Mouse (Mus musculus): ENCODE measurements around the gene Lmbr1. TPM values are rescaled to one million over a fixed set of nuclear protein-coding genes. Genes with fewer than 3 reads are reported as not detected.

The Lmbr1 gene
- total and polyA plus RNA-seq, 3 experiments = not detected

DNA sequence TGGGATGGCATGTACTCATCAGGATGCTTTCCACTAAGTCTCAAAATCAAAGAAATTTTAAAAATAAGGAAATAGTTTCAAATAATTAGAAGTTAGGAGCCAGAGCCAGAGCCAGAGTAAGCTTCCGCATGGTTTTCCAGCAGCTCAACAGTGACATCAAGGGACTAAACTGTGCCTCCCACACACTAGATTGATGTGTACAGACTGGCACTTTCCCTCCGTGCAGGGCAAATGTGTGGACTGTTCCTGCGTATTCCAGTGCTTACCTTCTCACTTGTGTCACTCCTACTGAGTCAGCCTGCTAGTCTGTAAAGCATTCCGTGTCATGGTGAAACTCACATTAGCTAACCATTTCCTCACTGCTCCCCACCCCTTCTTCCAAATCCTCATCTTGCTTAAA, 107.3 kb downstream of the Lmbr1 start:
- DNase-seq (ENCODE audit: extremely low read depth) = no peak
- no peaks in the 10 kb centered on the region for H3K4me1 ChIP-seq (ENCODE audit: control insufficient read depth in 1 of 2, insufficient read depth in 2 of 2)
- no peaks in the 10 kb centered on the region for H3K27me3 ChIP-seq (replicated peaks)
- no peak overlapping the region for H3K4me2 ChIP-seq (ENCODE audit: insufficient read depth, low read depth, poor library complexity, severe bottlenecking)
- no peaks in the 10 kb centered on the region for H3K79me2 ChIP-seq (replicated peaks; ENCODE audit: control insufficient read depth, extremely low read depth, insufficient read depth, poor library complexity, severe bottlenecking)
- in situ Hi-C loops (cut with MboI; ENCODE audit: low pct_ligation_motif_present, low pct_unique_long_range_greater_than_20kb, low sequenced_read_pairs) = no loop called here
- no peaks in the 10 kb centered on the region for H3K36me3 ChIP-seq (replicated peaks in 1 of 2; ENCODE audit: control insufficient read depth in 1 of 2, insufficient read depth in 1 of 2, low read length in 1 of 2)
- H3K9ac ChIP-seq (ENCODE audit: insufficient read depth, low read depth) = no peak overlapping the region
- no peaks in the 10 kb centered on the region for H3K9me3 ChIP-seq (replicated peaks; ENCODE audit: low read length)
- dilution Hi-C loops (cut with MboI; ENCODE audit: extremely low pct_ligation_motif_present, extremely low pct_unique_long_range_greater_than_20kb, low sequenced_read_pairs) = no loop called here
- no peak overlapping the region for H3K27ac ChIP-seq (ENCODE audit: insufficient read depth, low read depth)
- TF ChIP-seq POLR2AphosphoS2 (IDR thresholded peaks at IDR 0.05; ENCODE audit: low read depth, low read length) (no peak), MAX (IDR thresholded peaks at IDR 0.05; ENCODE audit: low read length) (no peak), CHD2 (IDR thresholded peaks at IDR 0.05; ENCODE audit: low read length) (no peak), RAD21 (IDR thresholded peaks at IDR 0.05; ENCODE audit: low read depth, low read length) (no peak; the same call in none of the 2 replicates), MEF2A (IDR thresholded peaks at IDR 0.05; ENCODE audit: borderline replicate concordance, low read depth, low read length) (no peak), POLR2A (IDR thresholded peaks at IDR 0.05; ENCODE audit: low read depth, low read length) (no peak), NRF1 (IDR thresholded peaks at IDR 0.05; ENCODE audit: low read depth, low read length) (no peak), PAX5 (IDR thresholded peaks at IDR 0.05; ENCODE audit: low read length) (no peak), MAFK (IDR thresholded peaks at IDR 0.05; ENCODE audit: insufficient replicate concordance, low read length) (no peak), EP300 (IDR thresholded peaks at IDR 0.05; ENCODE audit: low read length) (no peak)
- no peak overlapping the region for H3K4me3 ChIP-seq (replicated peaks in 1 of 3; ENCODE audit: low read depth in 2 of 3, low read length in 2 of 3, poor library complexity in 1 of 3)

- Histone ChIP-seq H3K4me3 (replicated peaks in 1 of 3; ENCODE audit: low read depth in 2 of 3, low read length in 2 of 3, poor library complexity in 1 of 3) (no peak overlapping the region), H3K9me3 (replicated peaks; ENCODE audit: low read length) (no peaks in the 10 kb centered on the region), H3K27ac (ENCODE audit: insufficient read depth, low read depth) (no peak overlapping the region), H3K4me2 (ENCODE audit: insufficient read depth, low read depth, poor library complexity, severe bottlenecking) (no peak overlapping the region), H3K36me3 (replicated peaks in 1 of 2; ENCODE audit: control insufficient read depth in 1 of 2, insufficient read depth in 1 of 2, low read length in 1 of 2) (no peaks in the 10 kb centered on the region), H3K4me1 (ENCODE audit: control insufficient read depth in 1 of 2, insufficient read depth in 2 of 2) (no peaks in the 10 kb centered on the region), H3K79me2 (replicated peaks; ENCODE audit: control insufficient read depth, extremely low read depth, insufficient read depth, poor library complexity, severe bottlenecking) (no peaks in the 10 kb centered on the region), H3K9ac (ENCODE audit: insufficient read depth, low read depth) (no peak overlapping the region), H3K27me3 (replicated peaks) (no peaks in the 10 kb centered on the region)
- no peak for DNase-seq (ENCODE audit: extremely low read depth)
- TF ChIP-seq RCOR1 (conservative IDR thresholded peaks at IDR 0.05; ENCODE audit: low read depth, low read length) (no peak), ZMIZ1 (IDR thresholded peaks at IDR 0.05; ENCODE audit: low read depth, low read length) (no peak), NELFE (IDR thresholded peaks at IDR 0.05; ENCODE audit: low read depth, low read length) (no peak), CHD1 (IDR thresholded peaks at IDR 0.05; ENCODE audit: low read depth, low read length) (no peak), JUND (conservative IDR thresholded peaks at IDR 0.05; ENCODE audit: low read depth, low read length) (no peak), KAT2A (IDR thresholded peaks at IDR 0.05; ENCODE audit: insufficient replicate concordance, low read length) (no peak), MAX (IDR thresholded peaks at IDR 0.05; ENCODE audit: low read length) (no peak)
- dilution Hi-C loops (cut with MboI; ENCODE audit: extremely low pct_ligation_motif_present, extremely low pct_unique_long_range_greater_than_20kb, low sequenced_read_pairs) = no loop called here
- in situ Hi-C loops (cut with MboI; ENCODE audit: low pct_ligation_motif_present, low pct_unique_long_range_greater_than_20kb, low sequenced_read_pairs) = no loop called here
These were observed 124.3 kb downstream of the Lmbr1 start for GRCm38 (mm10) chr5:29253876-29254275.

- no peak overlapping the region for H3K27ac ChIP-seq (ENCODE audit: insufficient read depth, low read depth)
- H3K36me3 ChIP-seq (replicated peaks in 1 of 2; ENCODE audit: control insufficient read depth in 1 of 2, insufficient read depth in 1 of 2, low read length in 1 of 2) = no peaks in the 10 kb centered on the region
- in situ Hi-C loops (cut with MboI; ENCODE audit: low pct_ligation_motif_present, low pct_unique_long_range_greater_than_20kb, low sequenced_read_pairs) = no loop called here
- no peak overlapping the region for H3K4me2 ChIP-seq (ENCODE audit: insufficient read depth, low read depth, poor library complexity, severe bottlenecking)
- no peaks in the 10 kb centered on the region for H3K9me3 ChIP-seq (replicated peaks; ENCODE audit: low read length)
- H3K4me3 ChIP-seq (replicated peaks in 1 of 3; ENCODE audit: low read depth in 2 of 3, low read length in 2 of 3, poor library complexity in 1 of 3) = no peak overlapping the region
- H3K9ac ChIP-seq (ENCODE audit: insufficient read depth, low read depth) = no peak overlapping the region
- DNase-seq (ENCODE audit: extremely low read depth) = no peak
- dilution Hi-C loops (cut with MboI; ENCODE audit: extremely low pct_ligation_motif_present, extremely low pct_unique_long_range_greater_than_20kb, low sequenced_read_pairs) = no loop called here
- H3K27me3 ChIP-seq (replicated peaks) = no peaks in the 10 kb centered on the region
- no peak for TF ChIP-seq UBTF (IDR thresholded peaks at IDR 0.05; ENCODE audit: low read depth, low read length)
- H3K4me1 ChIP-seq (ENCODE audit: control insufficient read depth in 1 of 2, insufficient read depth in 2 of 2) = no peaks in the 10 kb centered on the region
- no peaks in the 10 kb centered on the region for H3K79me2 ChIP-seq (replicated peaks; ENCODE audit: control insufficient read depth, extremely low read depth, insufficient read depth, poor library complexity, severe bottlenecking)
These were observed 126.7 kb downstream of the Lmbr1 start for GRCm38 (mm10) chr5:29251496-29251873.

Data from CH12.LX (cell line).